Mouse (Mus musculus): ENCODE results near the gene 4930558C23Rik. TPM values are rescaled to one million over a fixed set of nuclear protein-coding genes. Genes with fewer than 3 reads are reported as not detected.
"Not testable (repeated sequence)": the region's sequence is repeated elsewhere in the genome, so short reads cannot be mapped to it uniquely, and the experiment has no call there.

Gene 4930558C23Rik
- total RNA-seq (2015): not detected in 2 replicates
- not detected in 2 replicates for total RNA-seq (2017)

GRCm38 (mm10) chr3:95402741-95403140 is at the start of gene 4930558C23Rik:
4930558C23Rik (minus strand) TSS chr3:95402841.
- no peak for ATAC-seq (ENCODE audit: poor library complexity, severe bottlenecking)

GRCm38 (mm10) chr3:95450915-95451314 is 48.3 kb upstream of the 4930558C23Rik start:
- ATAC-seq (ENCODE audit: poor library complexity, severe bottlenecking): no peak

- ATAC-seq (ENCODE audit: poor library complexity, severe bottlenecking): peak; percentile 82
These were observed 47.8 kb upstream of the 4930558C23Rik start for GRCm38 (mm10) chr3:95450408-95450807.

GRCm38 (mm10) chr3:95445311-95445710 is 42.7 kb upstream of the 4930558C23Rik start:
- no peak for ATAC-seq (ENCODE audit: poor library complexity, severe bottlenecking)

- no peak for ATAC-seq (ENCODE audit: poor library complexity, severe bottlenecking)
These were observed 39.9 kb upstream of the 4930558C23Rik start for GRCm38 (mm10) chr3:95442406-95443117.

GRCm38 (mm10) chr3:95439670-95440069 is 37.0 kb upstream of the 4930558C23Rik start:
- ATAC-seq (ENCODE audit: poor library complexity, severe bottlenecking): no peak

GRCm38 (mm10) chr3:95438636-95439035 is 36.0 kb upstream of the 4930558C23Rik start:
- ATAC-seq (ENCODE audit: poor library complexity, severe bottlenecking): not testable (repeated sequence)

- no peak for ATAC-seq (ENCODE audit: poor library complexity, severe bottlenecking)
These were observed 32.9 kb upstream of the 4930558C23Rik start for GRCm38 (mm10) chr3:95435561-95435960.

- ATAC-seq (ENCODE audit: poor library complexity, severe bottlenecking): no peak
These were observed 32.3 kb upstream of the 4930558C23Rik start for GRCm38 (mm10) chr3:95434983-95435370.

GRCm38 (mm10) chr3:95434136-95434982 is 31.7 kb upstream of the 4930558C23Rik start, which contains the start of gene Arnt:
Arnt (plus strand) TSS chr3:95434388.
- peak; percentile 99 for ATAC-seq (ENCODE audit: poor library complexity, severe bottlenecking)

- no peak for ATAC-seq (ENCODE audit: poor library complexity, severe bottlenecking)
These were observed 30.8 kb upstream of the 4930558C23Rik start for GRCm38 (mm10) chr3:95433301-95433915.

- ATAC-seq (ENCODE audit: poor library complexity, severe bottlenecking): peak; percentile 66
These were observed 25.8 kb upstream of the 4930558C23Rik start for GRCm38 (mm10) chr3:95428423-95428822.

- ATAC-seq (ENCODE audit: poor library complexity, severe bottlenecking): not testable (repeated sequence)
These were observed 25.2 kb upstream of the 4930558C23Rik start for GRCm38 (mm10) chr3:95427891-95428238.

- peak; percentile 73 for ATAC-seq (ENCODE audit: poor library complexity, severe bottlenecking)
These were observed 24.7 kb upstream of the 4930558C23Rik start for GRCm38 (mm10) chr3:95427117-95427890.

- ATAC-seq (ENCODE audit: poor library complexity, severe bottlenecking): not testable (repeated sequence)
These were observed 23.8 kb upstream of the 4930558C23Rik start for GRCm38 (mm10) chr3:95426476-95426875.

- no peak for ATAC-seq (ENCODE audit: poor library complexity, severe bottlenecking)
These were observed 15.2 kb upstream of the 4930558C23Rik start for GRCm38 (mm10) chr3:95417866-95418265.

- no peak for ATAC-seq (ENCODE audit: poor library complexity, severe bottlenecking)
These were observed 9.6 kb upstream of the 4930558C23Rik start for GRCm38 (mm10) chr3:95412268-95412667.

- ATAC-seq (ENCODE audit: poor library complexity, severe bottlenecking): no peak
These were observed 6.2 kb upstream of the 4930558C23Rik start for GRCm38 (mm10) chr3:95408852-95409251.

GRCm38 (mm10) chr3:95407728-95408127 is 5.1 kb upstream of the 4930558C23Rik start:
- ATAC-seq (ENCODE audit: poor library complexity, severe bottlenecking): no peak

GRCm38 (mm10) chr3:95394385-95394784 is 8.3 kb downstream of the 4930558C23Rik start:
- ATAC-seq (ENCODE audit: poor library complexity, severe bottlenecking): 0 out of 2 replicates have a peak, but pooled peaks have one; percentile 40

All from megakaryocyte, adult 5-6 weeks (primary cell).